Mouse (Mus musculus): ENCODE measurements around the gene 1700016H13Rik. TPM values are rescaled to one million over a fixed set of nuclear protein-coding genes. Genes with fewer than 3 reads are reported as not detected.

1700016H13Rik gene
- total RNA-seq, 2 experiments from 2014 or later = not detected

- Histone ChIP-seq H3K27ac (no peak overlapping the region), H3K4me3 (no peak overlapping the region)
- TF ChIP-seq CTCF (IDR thresholded peaks at IDR 0.05) = no peak
- intact Hi-C loops (cut with DNase I) = no loop called here
- no peak for DNase-seq (ENCODE audit: extremely low spot score in 1 of 2, low spot score in 2 of 2)
These were observed 10.1 kb upstream of the 1700016H13Rik start for GRCm38 (mm10) chr5:103665876-103666275.

GRCm38 (mm10) chr5:103664932-103665331 lies 9.1 kb upstream of the 1700016H13Rik start:
- no peak overlapping the region for H3K4me3 ChIP-seq
- no peak for TF ChIP-seq CTCF (IDR thresholded peaks at IDR 0.05)
- DNase-seq (ENCODE audit: extremely low spot score in 1 of 2, low spot score in 2 of 2) = no peak
- intact Hi-C loops (cut with DNase I) = no loop called here
- no peak overlapping the region for H3K27ac ChIP-seq

GRCm38 (mm10) chr5:103659571-103659970 lies 3.8 kb upstream of the 1700016H13Rik start:
- TF ChIP-seq CTCF (IDR thresholded peaks at IDR 0.05) = peak; percentile 75
- H3K27ac ChIP-seq = no peak overlapping the region
- H3K4me3 ChIP-seq = no peak overlapping the region
- no peak for DNase-seq (ENCODE audit: extremely low spot score in 1 of 2, low spot score in 2 of 2)
- intact Hi-C loops (cut with DNase I) = loop anchor here (1.0 kb wide), 2 partner anchors 303 to 315 kb away; no protein-coding TSS in a partner anchor

- DNase-seq (ENCODE audit: extremely low spot score in 1 of 2, low spot score in 2 of 2) = no peak
- peak; percentile 16 for TF ChIP-seq CTCF (IDR thresholded peaks at IDR 0.05)
- Histone ChIP-seq H3K27ac (no peak overlapping the region), H3K4me3 (no peak overlapping the region)
- intact Hi-C loops (cut with DNase I) = loop anchor here (1.0 kb wide), 2 partner anchors 303 to 315 kb away; no protein-coding TSS in a partner anchor
These were observed 3.1 kb upstream of the 1700016H13Rik start for GRCm38 (mm10) chr5:103658921-103659320.

- no peak overlapping the region for H3K27ac ChIP-seq
- no peak for DNase-seq (ENCODE audit: extremely low spot score in 1 of 2, low spot score in 2 of 2)
- no peak for TF ChIP-seq CTCF (IDR thresholded peaks at IDR 0.05)
- intact Hi-C loops (cut with DNase I) = no loop called here
- H3K4me3 ChIP-seq = no peak overlapping the region
These were observed 1.0 kb downstream of the 1700016H13Rik start for GRCm38 (mm10) chr5:103654780-103655179.

- peak in 1 of 2 experiments; percentile 19 for DNase-seq (ENCODE audit: extremely low spot score in 1 of 2, low spot score in 2 of 2)
- Histone ChIP-seq H3K4me3 (no peak overlapping the region), H3K27ac (no peak overlapping the region)
- peak; percentile 48 for TF ChIP-seq CTCF (IDR thresholded peaks at IDR 0.05)
- intact Hi-C loops (cut with DNase I) = no loop called here
These were observed 1.6 kb downstream of the 1700016H13Rik start for GRCm38 (mm10) chr5:103654225-103654624.

GRCm38 (mm10) chr5:103647320-103647719 lies 8.5 kb downstream of the 1700016H13Rik start:
- no peak overlapping the region for H3K27ac ChIP-seq
- no peak for DNase-seq (ENCODE audit: extremely low spot score in 1 of 2, low spot score in 2 of 2)
- no peak for TF ChIP-seq CTCF (IDR thresholded peaks at IDR 0.05)
- no peak overlapping the region for H3K4me3 ChIP-seq
- intact Hi-C loops (cut with DNase I) = no loop called here

GRCm38 (mm10) chr5:103644167-103644566 lies 11.6 kb downstream of the 1700016H13Rik start:
- TF ChIP-seq CTCF (IDR thresholded peaks at IDR 0.05) = no peak
- no peak for DNase-seq (ENCODE audit: extremely low spot score in 1 of 2, low spot score in 2 of 2)
- H3K4me3 ChIP-seq = no peak overlapping the region
- H3K27ac ChIP-seq = no peak overlapping the region
- intact Hi-C loops (cut with DNase I) = no loop called here

GRCm38 (mm10) chr5:103637162-103637561 lies 18.6 kb downstream of the 1700016H13Rik start:
- DNase-seq (ENCODE audit: extremely low spot score in 1 of 2, low spot score in 2 of 2) = no peak
- Histone ChIP-seq H3K27ac (no peak overlapping the region), H3K4me3 (no peak overlapping the region)
- intact Hi-C loops (cut with DNase I) = no loop called here
- TF ChIP-seq CTCF (IDR thresholded peaks at IDR 0.05) = no peak

GRCm38 (mm10) chr5:103629854-103630580 lies 25.8 kb downstream of the 1700016H13Rik start:
- no peak overlapping the region for H3K4me3 ChIP-seq
- DNase-seq (ENCODE audit: extremely low spot score in 1 of 2, low spot score in 2 of 2) = no peak
- H3K27ac ChIP-seq = no peak overlapping the region
- TF ChIP-seq CTCF (IDR thresholded peaks at IDR 0.05) = no peak
- intact Hi-C loops (cut with DNase I) = no loop called here

GRCm38 (mm10) chr5:103629111-103629764 lies 26.6 kb downstream of the 1700016H13Rik start, which contains the start of gene Slc10a6:
Gene Slc10a6 (minus strand): TSS chr5:103629403.
- H3K27ac ChIP-seq = no peak within 1 kb of the TSS
- intact Hi-C loops (cut with DNase I) = no loop called here
- DNase-seq (ENCODE audit: extremely low spot score in 1 of 2, low spot score in 2 of 2) = peak; percentile 29 to 40

GRCm38 (mm10) chr5:103628499-103628898 lies 27.3 kb downstream of the 1700016H13Rik start:
- no peak for TF ChIP-seq CTCF (IDR thresholded peaks at IDR 0.05)
- no peak overlapping the region for H3K4me3 ChIP-seq
- intact Hi-C loops (cut with DNase I) = no loop called here
- no peak for DNase-seq (ENCODE audit: extremely low spot score in 1 of 2, low spot score in 2 of 2)
- H3K27ac ChIP-seq = no peak overlapping the region

More at GRCm38 (mm10) chr5:103629111-103629764, 26.6 kb downstream of the 1700016H13Rik start, which contains the start of gene Slc10a6:
- TF ChIP-seq CTCF (IDR thresholded peaks at IDR 0.05) = no peak
- no peak within 1 kb of the TSS for H3K4me3 ChIP-seq
